Mouse (Mus musculus) layer of hippocampus, postnatal 14 days (tissue): Measurements from ENCODE around the gene Cd300ld2. TPM values are rescaled to one million over a fixed set of nuclear protein-coding genes. Genes with fewer than 3 reads are reported as not detected.

Source experiments
- total RNA-seq, 2 experiments: library from RNA; stranded (reverse); gene quantifications; 2 replicates each; pipeline ENCODE4 v1.2.3; 2021

Gene Cd300ld2
- total RNA-seq, 2 experiments from 2014 or later = not detected

Other genes starting within 250 kb of the Cd300ld2 start
- 10 to 100 TPM; 31.5 to 34.9 TPM for gene Btbd17, start 220.2 kb downstream of the Cd300ld2 start, total RNA-seq
- not detected for gene Gpr142, start 217.3 kb downstream of the Cd300ld2 start, total RNA-seq
- 1 to 10 TPM; 4.7 to 6.0 TPM for gene Gprc5c, start 165.0 kb downstream of the Cd300ld2 start, total RNA-seq
- gene Cd300a, start 126.2 kb downstream of the Cd300ld2 start, total RNA-seq = 1 to 10 TPM in 1 of 2 experiments, under 1 TPM in 1; 0.19 to 1.1 TPM
- gene Cd300lb, start 81.8 kb downstream of the Cd300ld2 start, total RNA-seq = under 1 TPM in 1 of 2 experiments, not detected in 1; 0.12 TPM
- not detected for gene Cd300c, start 47.0 kb downstream of the Cd300ld2 start, total RNA-seq
- under 1 TPM in 1 of 2 experiments, not detected in 1; 0.12 TPM for gene Cd300ld, start 26.3 kb downstream of the Cd300ld2 start, total RNA-seq
- 1 to 10 TPM; 4.4 to 5.2 TPM for gene Cd300c2, start 14.3 kb downstream of the Cd300ld2 start, total RNA-seq
- gene Cd300ld4, start 10.8 kb upstream of the Cd300ld2 start, total RNA-seq = not detected
- 1 to 10 TPM; 2.3 to 2.8 TPM for gene Cd300ld5, start 21.6 kb upstream of the Cd300ld2 start, total RNA-seq
- gene Cd300ld3, start 32.2 kb upstream of the Cd300ld2 start, total RNA-seq = not detected
- gene Cd300e, start 46.0 kb upstream of the Cd300ld2 start, total RNA-seq = not detected
- gene Rab37, start 75.2 kb upstream of the Cd300ld2 start, total RNA-seq = 1 to 10 TPM; 1.6 to 5.1 TPM
- under 1 TPM; 0.35 to 0.76 TPM for gene Cd300lf, start 117.8 kb upstream of the Cd300ld2 start, total RNA-seq
- 10 to 100 TPM; 79.3 to 82.2 TPM for gene Slc9a3r1, start 147.1 kb upstream of the Cd300ld2 start, total RNA-seq
- gene Tmem104, start 171.3 kb upstream of the Cd300ld2 start, total RNA-seq = 10 to 100 TPM; 15.0 to 21.2 TPM
- 10 to 100 TPM; 19.3 to 19.9 TPM for gene Nat9, start 171.7 kb upstream of the Cd300ld2 start, total RNA-seq